Mouse (Mus musculus) midbrain, embryonic 16.5 days (tissue): ENCODE results near the gene Nphs2. TPM values are rescaled to one million over a fixed set of nuclear protein-coding genes. Genes with fewer than 3 reads are reported as not detected.
"Not testable (repeated sequence)": the region's sequence is repeated elsewhere in the genome, so short reads cannot be mapped to it uniquely, and the experiment has no call there.

ENCODE experiments used
- ATAC-seq: fragments of 200-750 bp; cut with Nextera tagmentation; 2 replicates; pipeline ENCODE4 v1.8.0; 2017; ENCODE audit warnings: moderate TSS enrichment
- H3K27ac ChIP-seq: fragments of 300-500 bp; sonication (generic); 2 replicates; pipeline ENCODE4 v1.5.1; 2014; ENCODE audit warnings: mild to moderate bottlenecking, low read length, mixed read lengths
- H3K27me3 ChIP-seq: fragments of 300-500 bp; sonication (generic); 2 replicates; pipeline ENCODE4 v1.6.1; 2014; ENCODE audit warnings: low read depth, low read length, mixed read lengths; ENCODE audit not compliant: control insufficient read depth, insufficient read depth
- H3K36me3 ChIP-seq: fragments of 300-500 bp; sonication (generic); 2 replicates; pipeline ENCODE4 v1.6.1; 2014; ENCODE audit warnings: mild to moderate bottlenecking, low read length, moderate library complexity, mixed read lengths; ENCODE audit not compliant: control insufficient read depth, insufficient read depth
- H3K4me1 ChIP-seq: fragments of 300-500 bp; sonication (generic); 2 replicates; pipeline ENCODE4 v1.6.1; 2014; ENCODE audit warnings: mild to moderate bottlenecking, low read length, mixed read lengths; ENCODE audit not compliant: control insufficient read depth, insufficient read depth
- H3K4me2 ChIP-seq: fragments of 300-500 bp; sonication (generic); 2 replicates; pipeline ENCODE4 v1.6.1; 2014; ENCODE audit warnings: mild to moderate bottlenecking, low read length, mixed read lengths
- H3K4me3 ChIP-seq: fragments of 300-500 bp; sonication (generic); 2 replicates; pipeline ENCODE4 v1.5.1; 2014; ENCODE audit warnings: low read depth, mild to moderate bottlenecking, low read length, moderate library complexity, mixed read lengths
- H3K9ac ChIP-seq: fragments of 300-500 bp; sonication (generic); 2 replicates; pipeline ENCODE4 v1.6.1; 2014; ENCODE audit warnings: low read depth, low read length, mixed read lengths
- H3K9me3 ChIP-seq: fragments of 300-500 bp; sonication (generic); replicated peaks from 2 replicates; pipeline ENCODE4 v1.6.1; 2014; ENCODE audit warnings: mild to moderate bottlenecking, low read length, mixed read lengths; ENCODE audit not compliant: control insufficient read depth, poor library complexity, severe bottlenecking
- WGBS: fragments of 180-500 bp; shearing (Covaris S2); extraction: QIAGEN DNeasy Blood & Tissue Kit; methylation state at CpG from one replicate; pipeline ENCODE4 v1.1.7; 2014; 5-methylcytosine and 5-hydroxymethylcytosine counted together
- polyA plus RNA-seq: library from polyadenylated mRNA; unstranded; fragments of >200 nt; fragmentation: Nextera tagmentation; extraction: Ambion mirVana; gene quantifications from 2 replicates; pipeline ENCODE4 v1.2.1, GENCODE M21; 2015

Nphs2 gene
- polyA plus RNA-seq = 0.68 and 0.70 TPM in 2 replicates

- no peaks in the 10 kb centered on the region for H3K36me3 ChIP-seq
- H3K4me1 ChIP-seq = peaks cover 3% of the 10 kb centered on the region
- H3K4me2 ChIP-seq = peak within 1 kb of the TSS; percentile 53
- H3K4me3 ChIP-seq = peak within 1 kb of the TSS; percentile 29
- peak within 1 kb of the TSS; percentile 25; the same call in 1 of the 2 replicates for H3K9ac ChIP-seq
- H3K27ac ChIP-seq = no peak within 1 kb of the TSS
- H3K27me3 ChIP-seq = peaks cover 22% of the 10 kb centered on the region
- ATAC-seq = no peak
- 7% methylated on average over 29 of the region's 29 CpGs for whole genome bisulfite sequencing
- no peaks in the 10 kb centered on the region for H3K9me3 ChIP-seq
These were observed at the start of gene Nphs2 for GRCm38 (mm10) chr1:156310630-156311029. Gene Nphs2 (plus strand): TSS chr1:156310727.

- no peak overlapping the region for H3K4me2 ChIP-seq
- H3K27ac ChIP-seq = no peak overlapping the region
- no peak overlapping the region for H3K9ac ChIP-seq
- 49% methylated on average over 2 of the region's 2 CpGs for WGBS
- no peaks in the 10 kb centered on the region for H3K9me3 ChIP-seq
- H3K27me3 ChIP-seq = no peaks in the 10 kb centered on the region
- no peak for ATAC-seq
- no peaks in the 10 kb centered on the region for H3K4me1 ChIP-seq
- no peaks in the 10 kb centered on the region for H3K36me3 ChIP-seq
- no peak overlapping the region for H3K4me3 ChIP-seq
These were observed 47.2 kb upstream of the Nphs2 start for GRCm38 (mm10) chr1:156263352-156263751.

- ATAC-seq = no peak
- WGBS = 88% methylated on average over 8 of the region's 8 CpGs
- no peak overlapping the region for H3K4me2 ChIP-seq
- no peak overlapping the region for H3K4me3 ChIP-seq
- no peaks in the 10 kb centered on the region for H3K4me1 ChIP-seq
- no peaks in the 10 kb centered on the region for H3K27me3 ChIP-seq
- no peaks in the 10 kb centered on the region for H3K36me3 ChIP-seq
- no peak overlapping the region for H3K27ac ChIP-seq
- no peaks in the 10 kb centered on the region for H3K9me3 ChIP-seq
- H3K9ac ChIP-seq = no peak overlapping the region
These were observed 46.6 kb upstream of the Nphs2 start for GRCm38 (mm10) chr1:156263946-156264345.

- H3K9me3 ChIP-seq, H3K9ac ChIP-seq, H3K4me3 ChIP-seq, H3K36me3 ChIP-seq, H3K27ac ChIP-seq, H3K4me2 ChIP-seq, ATAC-seq, H3K27me3 ChIP-seq: not testable (repeated sequence)
- H3K4me1 ChIP-seq = peaks cover 12% of the 10 kb centered on the region; the same call in 1 of the 2 replicates
- WGBS = 28% methylated on average over 3 of the region's 3 CpGs
These were observed 42.0 kb upstream of the Nphs2 start for GRCm38 (mm10) chr1:156268546-156268945.

- no peak overlapping the region for H3K4me2 ChIP-seq
These were observed 40.1 kb upstream of the Nphs2 start for GRCm38 (mm10) chr1:156270471-156270870.

GRCm38 (mm10) chr1:156271654-156272053 is 38.9 kb upstream of the Nphs2 start:
- Histone ChIP-seq H3K4me2 (0 out of 2 replicates have a peak overlapping the region, but pooled peaks have one; percentile 13), H3K4me1 (peaks cover 12% of the 10 kb centered on the region; the same call in 1 of the 2 replicates), H3K27ac (peak overlapping the region; percentile 57), H3K4me3 (no peak overlapping the region), H3K9ac (no peak overlapping the region), H3K27me3 (no peaks in the 10 kb centered on the region), H3K36me3 (no peaks in the 10 kb centered on the region), H3K9me3 (no peaks in the 10 kb centered on the region)
- 25% methylated on average over 5 of the region's 5 CpGs for WGBS
- ATAC-seq = peak; percentile 78

More at GRCm38 (mm10) chr1:156270471-156270870, 40.1 kb upstream of the Nphs2 start:
- no peak overlapping the region for H3K27ac ChIP-seq
- H3K36me3 ChIP-seq = no peaks in the 10 kb centered on the region
- no peak overlapping the region for H3K4me3 ChIP-seq
- H3K27me3 ChIP-seq = no peaks in the 10 kb centered on the region
- no peak for ATAC-seq
- H3K4me1 ChIP-seq = peaks cover 12% of the 10 kb centered on the region; the same call in 1 of the 2 replicates
- H3K9me3 ChIP-seq = no peaks in the 10 kb centered on the region
- no peak overlapping the region for H3K9ac ChIP-seq
- WGBS = 82% methylated on average over 9 of the region's 9 CpGs

GRCm38 (mm10) chr1:156273647-156274046 is 36.9 kb upstream of the Nphs2 start:
- no peak overlapping the region for H3K9ac ChIP-seq
- ATAC-seq = no peak
- H3K4me3 ChIP-seq = no peak overlapping the region
- no peaks in the 10 kb centered on the region for H3K36me3 ChIP-seq
- H3K4me2 ChIP-seq = no peak overlapping the region
- H3K9me3 ChIP-seq = no peaks in the 10 kb centered on the region
- peaks cover 12% of the 10 kb centered on the region; the same call in 1 of the 2 replicates for H3K4me1 ChIP-seq
- H3K27ac ChIP-seq = no peak overlapping the region
- H3K27me3 ChIP-seq = no peaks in the 10 kb centered on the region
- WGBS = 70% methylated on average over 7 of the region's 7 CpGs

- 85% methylated on average over 7 of the region's 7 CpGs for WGBS
- Histone ChIP-seq H3K27me3 (no peaks in the 10 kb centered on the region), H3K9ac (no peak overlapping the region), H3K4me3 (no peak overlapping the region), H3K4me2 (no peak overlapping the region), H3K9me3 (no peaks in the 10 kb centered on the region), H3K27ac (no peak overlapping the region), H3K4me1 (no peaks in the 10 kb centered on the region), H3K36me3 (no peaks in the 10 kb centered on the region)
- no peak for ATAC-seq
These were observed 30.4 kb upstream of the Nphs2 start for GRCm38 (mm10) chr1:156280131-156280530.

- ATAC-seq = no peak
- no peaks in the 10 kb centered on the region for H3K9me3 ChIP-seq
- WGBS = 76% methylated on average over 10 of the region's 10 CpGs
These were observed 26.3 kb upstream of the Nphs2 start for GRCm38 (mm10) chr1:156284207-156284606.

More at GRCm38 (mm10) chr1:156284207-156284606, 26.3 kb upstream of the Nphs2 start:
- Histone ChIP-seq H3K36me3 (no peaks in the 10 kb centered on the region), H3K27me3 (no peaks in the 10 kb centered on the region), H3K4me2 (no peak overlapping the region), H3K4me1 (no peaks in the 10 kb centered on the region), H3K27ac (no peak overlapping the region), H3K4me3 (no peak overlapping the region), H3K9ac (no peak overlapping the region)
